Mouse (Mus musculus) kidney, postnatal 36 days (tissue): ENCODE measurements at regions not wholly inside any gene's neighbourhood (a gene's known extent, or its start where the extent isn't known, plus 50 kb on each side); places are given as distances from the start of the nearest gene placed in this dataset.
"Not testable (repeated sequence)": the region's sequence is repeated elsewhere in the genome, so short reads cannot be mapped to it uniquely, and the experiment has no call there.

Experiments
- DNase-seq, 2 experiments: peaks; one replicate each; pipeline ENCODE4 v3.0.0; 2021 to 2022; ENCODE audit warnings: mixed read lengths in 2 of 2

DNA sequence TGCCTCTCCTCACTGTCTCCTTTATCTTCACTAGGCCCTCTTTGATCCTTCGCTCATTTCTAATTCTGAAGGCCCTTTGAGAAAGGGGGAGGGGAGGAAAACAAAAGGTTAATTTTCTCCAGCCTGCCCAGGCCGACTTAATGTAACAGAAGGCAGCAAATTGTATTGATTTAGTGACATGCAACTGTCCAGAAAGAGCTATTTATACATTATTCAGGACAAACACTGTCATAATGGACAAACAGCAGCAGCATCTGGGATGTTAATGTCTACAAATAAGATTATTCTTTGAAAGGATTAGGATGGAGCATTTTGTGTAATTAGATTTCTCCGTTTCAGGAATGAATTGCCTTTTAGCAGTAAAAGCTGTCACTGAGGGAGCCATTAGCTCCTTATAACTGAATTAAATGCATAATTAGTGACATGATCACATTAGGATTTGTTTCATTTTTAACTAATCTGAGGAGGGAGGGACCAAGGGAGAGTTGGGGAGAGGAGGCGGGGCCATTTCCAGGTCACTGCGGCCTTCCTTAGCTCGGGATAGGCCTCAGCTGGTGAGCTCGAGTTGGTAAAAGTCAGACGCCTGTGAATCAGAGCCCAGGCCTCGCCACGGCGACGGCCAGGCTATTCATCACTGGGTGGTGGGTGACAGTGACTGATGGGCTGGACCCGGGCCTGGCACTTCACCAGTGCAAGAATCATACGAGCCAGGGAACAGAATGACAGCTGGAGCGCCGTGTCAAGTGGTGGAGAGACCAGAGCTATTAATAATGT, 167.7 kb downstream of the Nkx6-1 start:
- no peak for DNase-seq

DNA sequence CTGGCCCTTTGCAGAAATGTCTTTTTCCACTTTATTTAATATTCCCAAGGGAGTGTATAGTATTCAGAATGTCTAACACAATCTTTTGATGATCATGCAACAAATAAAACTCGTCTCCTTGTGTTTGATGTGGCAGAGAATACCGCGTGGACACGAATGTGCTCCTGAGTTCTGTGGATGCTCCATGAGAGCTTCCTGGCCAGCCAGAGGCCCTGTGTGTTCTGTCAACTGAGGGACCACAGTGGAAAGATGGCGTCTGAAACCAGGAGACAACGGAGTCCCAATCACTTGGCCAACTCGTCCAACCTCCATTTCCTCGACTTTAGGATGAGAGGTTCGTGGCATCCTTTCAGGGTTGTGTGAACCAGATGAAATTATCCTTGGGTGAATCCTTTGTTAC, 168.6 kb downstream of the Nkx6-1 start:
- no peak for DNase-seq

DNA sequence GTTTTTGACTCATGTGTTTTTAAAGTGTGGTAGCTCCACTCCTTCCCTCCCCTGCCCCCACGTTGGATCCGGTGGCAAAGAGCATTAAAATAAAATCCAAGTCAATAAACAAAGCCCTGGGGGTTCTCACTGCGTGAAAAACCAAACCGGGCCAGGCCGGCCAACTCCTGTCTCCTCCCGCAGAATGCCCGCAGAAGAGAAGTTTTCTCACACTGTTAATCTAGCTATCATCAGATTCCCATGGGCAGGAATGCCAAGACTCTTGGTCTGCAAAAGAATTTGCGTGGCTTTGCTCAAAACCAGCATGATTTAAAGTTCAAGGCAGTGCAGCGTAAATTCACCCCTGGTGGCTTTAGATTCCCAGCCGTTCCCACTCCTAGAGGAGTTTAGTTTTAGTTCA, 219.0 kb downstream of the Nkx6-1 start:
- no peak for DNase-seq

DNA sequence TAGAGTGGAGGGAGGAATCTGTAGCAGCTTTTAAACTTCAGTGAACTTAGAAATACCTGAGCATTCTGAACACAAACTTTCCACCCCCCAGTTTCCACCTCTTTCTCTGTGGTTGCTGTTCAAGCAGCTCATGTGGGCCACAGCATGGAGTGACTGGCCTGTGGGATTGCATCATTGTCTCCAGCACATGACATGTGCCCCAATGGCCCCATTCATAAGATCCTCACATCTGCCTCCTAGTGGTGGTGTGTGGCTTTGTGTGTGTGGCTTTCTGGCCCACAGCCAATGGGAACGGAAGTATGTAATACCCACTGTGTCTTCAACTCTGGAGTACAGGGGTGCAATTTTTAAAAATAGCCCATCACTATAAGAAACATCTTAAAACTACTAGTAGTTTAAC, 223.0 kb downstream of the Nkx6-1 start:
- peak in 1 of 2 experiments; percentile 13 for DNase-seq

DNA sequence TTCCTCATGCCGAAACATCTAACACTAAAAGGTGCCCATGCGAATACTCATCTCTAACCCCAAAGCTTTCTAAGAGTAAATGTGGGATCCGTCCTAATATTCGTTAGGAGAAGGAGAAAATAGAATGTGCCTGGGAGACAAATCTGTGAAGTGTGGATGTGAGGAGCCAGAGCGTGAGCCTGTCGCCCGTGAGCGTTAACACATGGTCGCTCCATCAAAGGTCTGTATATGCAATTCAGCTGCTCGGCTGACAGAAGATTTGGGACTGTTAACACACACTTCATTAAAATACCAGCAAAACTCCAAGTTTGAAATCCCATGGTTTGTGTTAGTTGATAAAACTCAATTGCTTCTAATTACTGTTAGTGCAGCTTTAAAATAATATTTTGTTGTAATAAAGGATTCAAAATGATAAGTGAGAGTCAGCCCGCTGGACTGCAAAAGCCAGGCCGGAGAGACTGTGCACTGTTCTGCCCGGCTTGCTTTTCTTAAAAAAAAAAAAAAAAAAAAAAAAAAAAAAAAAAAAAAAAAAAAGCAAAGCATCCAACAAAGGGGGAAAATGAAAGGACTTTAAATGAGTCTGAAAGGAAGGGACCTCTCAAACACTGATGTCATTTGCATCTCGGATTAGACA, 227.0 kb downstream of the Nkx6-1 start:
- DNase-seq: no peak

DNA sequence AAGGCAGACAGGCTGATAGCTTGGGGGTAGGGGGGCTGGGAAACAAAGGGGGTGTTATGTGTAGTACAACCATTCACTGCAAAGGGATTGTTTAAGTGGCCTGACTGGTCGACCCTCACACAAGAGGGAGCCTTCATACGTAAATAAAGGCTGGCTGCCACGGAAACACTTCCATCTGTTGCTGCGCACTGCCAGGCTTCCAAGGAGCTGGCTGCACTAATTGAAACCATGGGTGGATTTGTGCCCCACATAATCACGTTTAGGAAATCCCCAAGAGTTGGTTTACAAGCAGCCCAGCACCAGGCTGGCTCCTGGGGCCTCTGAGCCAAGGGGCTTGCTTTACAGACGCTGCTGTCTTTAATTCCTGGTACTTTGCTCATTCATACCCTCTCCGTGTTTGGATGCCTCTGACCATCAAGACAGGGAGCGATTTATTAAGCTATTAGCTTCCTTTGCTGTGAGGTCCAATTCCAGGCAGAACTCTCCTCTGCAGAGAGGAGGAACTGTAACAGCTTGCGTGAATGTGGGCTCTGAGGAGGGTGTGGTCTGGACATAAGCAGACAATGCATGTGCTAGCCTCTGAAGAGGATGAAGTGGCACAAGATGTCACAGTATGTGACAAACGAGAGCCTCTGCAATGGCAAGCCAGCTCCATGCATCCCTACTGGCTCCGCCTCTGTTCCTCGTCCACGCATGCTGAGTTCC, 238.6 kb downstream of the Nkx6-1 start:
- no peak for DNase-seq

DNA sequence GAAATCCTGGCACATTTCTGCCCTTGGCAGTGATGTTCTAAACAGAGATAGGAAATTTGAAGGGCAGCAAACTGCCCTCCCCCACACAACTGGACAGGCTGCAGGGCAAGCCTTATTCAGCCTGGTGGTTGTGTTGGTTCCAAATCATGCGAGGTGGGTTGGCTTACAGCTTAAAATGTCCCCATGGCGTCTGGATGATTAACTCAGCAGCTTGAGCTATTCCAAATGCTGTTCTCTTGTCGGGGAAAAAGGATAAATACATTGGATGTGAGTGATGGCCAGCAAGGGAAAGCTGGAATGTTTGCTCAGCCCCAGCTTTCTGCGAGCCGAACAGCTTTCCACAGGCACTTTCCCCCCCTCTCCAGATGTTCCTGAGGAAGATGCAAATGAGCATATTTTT, 280.5 kb downstream of the Nkx6-1 start:
- DNase-seq: no peak

DNA sequence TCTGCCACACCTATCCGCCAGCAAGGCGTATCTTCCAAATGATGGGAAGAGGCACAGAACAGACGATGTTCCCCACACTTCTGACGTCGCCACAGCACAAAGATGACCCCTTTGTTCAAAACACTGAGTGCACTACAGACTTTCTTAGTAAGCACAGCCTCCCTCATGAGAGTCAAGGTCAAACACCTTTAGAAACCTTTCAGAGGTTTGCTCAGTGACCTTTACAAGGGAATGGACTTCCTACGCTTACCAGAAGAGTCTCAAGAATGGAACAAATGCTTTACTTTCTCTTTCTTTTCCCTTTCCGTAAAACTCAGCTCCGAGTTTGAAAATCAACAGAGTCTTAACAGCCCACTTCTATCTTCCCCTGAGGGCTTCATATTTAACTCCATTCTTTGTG, 283.4 kb downstream of the Nkx6-1 start:
- DNase-seq: no peak

DNA sequence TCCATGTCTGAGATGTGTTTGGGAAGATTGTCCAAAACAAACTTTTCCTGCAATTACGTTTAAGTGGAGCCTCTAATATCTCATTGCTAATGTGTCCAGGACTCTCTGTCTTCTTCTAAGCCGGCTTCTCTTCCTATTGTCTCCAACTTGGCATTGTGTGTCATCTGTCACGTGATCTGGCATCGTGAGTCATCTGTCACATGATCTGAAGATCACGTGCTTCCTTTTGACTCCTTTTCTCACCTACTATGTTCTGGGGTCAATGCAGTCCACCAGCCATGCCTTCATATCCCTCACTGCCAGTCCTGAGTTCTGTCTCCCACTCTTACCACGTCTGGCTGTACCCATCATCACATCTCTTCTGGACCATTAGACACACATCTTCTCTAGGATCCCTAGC, 288.1 kb downstream of the Nkx6-1 start:
- no peak for DNase-seq

DNA sequence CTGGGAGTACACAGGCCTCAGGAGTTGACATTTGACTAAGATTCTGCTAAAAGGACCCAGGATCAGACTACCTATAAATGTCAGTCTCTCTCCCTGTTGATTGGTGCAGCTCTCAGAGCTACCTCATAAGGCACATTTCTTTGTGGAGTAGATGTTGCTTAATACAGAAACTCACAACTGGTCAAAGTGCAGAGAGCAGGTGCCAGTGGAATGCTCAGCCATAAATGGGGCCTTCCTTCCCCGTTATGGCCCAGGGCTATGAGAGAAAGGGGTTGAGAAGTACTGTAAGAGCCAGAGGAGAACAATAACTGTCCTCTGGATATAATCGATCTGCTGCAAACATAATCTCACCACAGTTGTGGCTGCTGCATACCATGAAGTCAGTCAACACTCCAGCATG, 290.7 kb downstream of the Nkx6-1 start:
- no peak for DNase-seq

DNA sequence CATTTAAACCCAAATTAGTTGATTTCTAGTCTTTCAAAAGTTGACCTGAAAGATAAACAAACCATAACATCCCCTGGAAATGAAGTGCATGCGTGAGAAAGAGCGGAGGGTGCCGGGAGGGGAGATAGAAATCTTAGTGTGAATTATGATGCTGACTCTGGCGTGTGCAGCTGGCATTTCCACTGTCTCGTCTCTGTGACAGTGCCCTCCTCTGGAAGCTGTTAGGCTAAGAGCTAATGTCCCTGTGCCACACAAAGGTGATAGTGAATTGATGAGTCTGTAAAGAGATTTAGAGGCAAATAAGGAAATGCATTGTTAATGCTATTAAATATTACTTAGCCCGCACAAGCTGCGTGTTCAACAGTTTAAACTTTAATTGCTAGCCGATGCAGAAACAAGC, 292.6 kb downstream of the Nkx6-1 start:
- no peak for DNase-seq

DNA sequence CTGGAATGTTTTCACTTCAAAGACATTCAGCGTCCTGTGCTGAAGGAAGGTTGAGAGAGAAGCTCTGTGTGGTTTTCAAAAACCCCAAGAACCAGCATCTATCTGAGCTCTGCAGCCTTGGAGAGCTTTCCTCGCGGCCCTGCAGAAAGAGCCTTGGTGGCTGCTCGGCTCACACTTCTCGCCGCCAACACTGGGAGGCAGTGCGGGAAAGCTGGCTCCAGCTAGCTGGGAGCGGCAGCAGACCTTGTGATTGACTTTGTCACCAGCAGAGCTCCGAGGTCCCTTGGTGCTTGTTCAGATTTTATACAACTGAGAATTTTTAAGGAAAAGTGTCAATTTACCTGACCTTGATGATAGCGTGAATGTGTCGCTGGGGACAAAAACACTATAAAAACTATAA, 299.4 kb downstream of the Nkx6-1 start:
- DNase-seq: peak; percentile 33 to 75

DNA sequence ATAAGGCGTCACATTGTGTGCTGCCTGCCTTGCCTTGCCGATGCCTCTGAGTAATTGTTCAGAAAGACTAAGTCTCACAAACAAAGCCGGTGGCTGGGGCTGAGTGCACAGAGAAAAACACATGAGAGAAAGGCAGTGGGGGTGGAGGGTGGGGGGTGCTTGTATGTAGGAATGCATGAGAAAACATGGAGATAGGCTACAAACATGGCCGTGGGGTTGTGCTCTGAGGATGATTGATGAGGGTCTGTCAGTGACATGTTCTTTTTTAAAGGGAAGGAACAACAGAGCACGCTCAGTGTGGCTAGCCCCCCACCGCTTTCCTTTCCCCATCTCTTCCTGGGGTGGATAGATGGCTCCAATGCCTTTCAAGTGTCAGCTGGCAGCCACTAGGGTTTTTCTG, 304.8 kb downstream of the Nkx6-1 start:
- DNase-seq: no peak

DNA sequence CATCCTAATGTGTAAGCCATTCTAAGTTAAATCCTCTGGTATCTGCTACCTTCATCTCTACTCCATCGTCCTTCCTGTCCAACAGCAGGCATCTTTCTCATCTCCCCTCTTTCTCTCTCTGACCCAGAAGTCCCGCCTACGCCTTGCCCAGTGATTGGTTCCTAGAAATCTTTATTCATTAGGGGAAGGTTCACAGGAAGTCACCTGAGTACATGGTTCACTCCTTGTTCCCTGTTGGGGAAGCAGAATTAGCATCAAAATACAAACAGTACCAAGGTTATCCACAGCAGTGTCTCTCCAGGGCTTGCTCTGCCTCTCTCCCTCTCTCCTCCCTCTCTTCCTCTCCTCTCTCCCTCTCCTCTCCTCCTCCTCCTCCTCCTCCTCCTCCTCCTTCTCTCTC, 319.4 kb downstream of the Nkx6-1 start:
- DNase-seq: no peak

DNA sequence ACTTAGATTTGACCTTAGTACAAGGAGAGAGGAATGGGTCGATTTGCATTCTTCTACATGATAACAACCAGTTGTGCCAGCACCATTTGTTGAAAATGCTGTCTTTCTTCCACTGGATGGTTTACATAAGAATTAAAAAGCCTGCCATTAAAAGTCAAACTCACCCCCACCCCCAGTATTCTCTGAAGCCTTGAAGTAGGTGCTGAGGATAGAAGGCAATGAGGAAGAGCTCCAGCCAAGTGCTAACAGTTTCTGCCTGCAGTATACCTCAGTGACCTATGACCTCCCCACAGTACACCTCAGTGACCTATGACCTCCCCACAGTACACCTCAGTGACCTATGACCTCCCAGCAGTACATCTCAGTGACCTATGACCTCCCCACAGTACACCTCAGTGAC, 328.4 kb downstream of the Nkx6-1 start:
- DNase-seq: not testable (repeated sequence)

DNA sequence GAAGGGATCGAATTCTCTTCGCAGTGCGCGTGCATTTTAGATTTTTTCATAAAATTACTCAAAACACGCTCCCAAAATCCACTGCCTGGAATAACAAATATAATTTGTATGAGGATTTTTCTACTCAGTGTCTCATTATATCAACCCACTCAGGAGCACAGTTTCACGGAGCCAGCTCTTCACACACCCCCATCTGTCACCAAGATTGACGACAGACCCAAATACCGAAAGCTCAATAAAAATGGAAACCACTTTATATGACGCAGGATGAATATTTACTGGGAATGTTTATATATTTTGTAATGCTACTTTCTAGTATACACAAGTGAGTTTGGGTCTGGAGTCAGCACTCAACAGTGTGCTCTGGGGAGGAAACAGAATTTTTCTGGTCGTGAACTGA, 333.0 kb downstream of the Nkx6-1 start:
- DNase-seq: no peak

DNA sequence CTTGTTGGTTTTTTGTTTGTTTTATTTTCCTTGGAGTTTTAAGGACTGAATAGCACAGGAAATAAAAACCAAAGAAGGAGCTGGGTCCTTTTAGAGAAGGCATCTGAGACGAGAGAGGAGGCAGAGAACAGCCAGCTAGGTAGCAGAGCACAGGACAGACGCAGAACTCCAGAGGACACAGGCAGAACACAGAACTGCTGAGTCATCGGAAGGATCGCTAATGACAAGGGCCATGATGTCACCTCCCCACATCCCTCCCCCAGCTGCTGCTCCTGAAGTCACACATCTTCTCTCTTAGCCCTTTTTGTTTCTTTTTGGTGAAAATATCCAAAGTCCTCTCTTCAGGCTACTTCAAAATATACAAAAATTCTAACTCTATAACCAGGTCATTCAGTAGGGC, 338.7 kb downstream of the Nkx6-1 start:
- DNase-seq: no peak

DNA sequence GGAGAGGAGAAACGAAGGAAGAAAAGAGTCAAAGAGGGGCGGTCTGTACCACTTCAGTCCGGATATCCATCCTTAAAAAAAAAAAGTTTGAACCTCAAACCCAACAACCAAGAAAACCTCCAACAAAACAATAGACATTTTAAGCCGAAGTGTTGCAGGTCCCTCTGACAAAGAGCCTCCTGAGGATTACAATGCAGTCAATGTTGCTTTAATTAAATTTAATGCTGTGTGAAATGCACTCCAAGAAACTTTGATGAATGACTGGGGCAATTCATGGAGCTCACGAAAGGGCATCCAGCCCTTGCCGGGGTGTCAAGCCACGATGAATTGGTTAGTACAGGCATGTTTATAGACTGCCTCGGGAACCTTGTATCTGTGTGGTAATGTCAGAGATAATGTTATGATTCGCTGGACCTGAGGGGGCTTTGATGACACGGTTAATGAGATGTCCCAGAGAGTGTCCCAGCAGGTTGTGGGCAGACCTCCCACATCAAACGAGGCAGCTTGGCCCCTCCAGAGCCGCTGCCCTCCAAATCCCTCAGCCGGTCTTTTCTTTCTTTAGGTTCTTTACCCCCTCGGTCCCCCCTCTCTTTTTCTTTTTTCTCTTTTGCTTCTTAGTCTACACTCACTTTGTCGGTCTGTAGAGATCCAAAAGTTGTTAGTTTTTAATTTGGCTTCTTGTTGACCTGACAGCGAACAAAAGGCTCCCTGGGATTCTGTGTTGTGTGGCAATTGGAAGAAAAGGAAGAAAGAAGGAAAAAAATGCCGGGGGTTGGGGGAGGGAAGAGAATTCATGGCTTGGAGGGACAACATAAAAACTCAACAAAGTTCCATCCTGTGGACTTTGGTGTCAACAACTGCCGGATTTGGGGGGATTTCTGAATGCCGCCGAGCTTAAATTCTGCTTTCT, 341.5 kb downstream of the Nkx6-1 start:
- DNase-seq: no peak

DNA sequence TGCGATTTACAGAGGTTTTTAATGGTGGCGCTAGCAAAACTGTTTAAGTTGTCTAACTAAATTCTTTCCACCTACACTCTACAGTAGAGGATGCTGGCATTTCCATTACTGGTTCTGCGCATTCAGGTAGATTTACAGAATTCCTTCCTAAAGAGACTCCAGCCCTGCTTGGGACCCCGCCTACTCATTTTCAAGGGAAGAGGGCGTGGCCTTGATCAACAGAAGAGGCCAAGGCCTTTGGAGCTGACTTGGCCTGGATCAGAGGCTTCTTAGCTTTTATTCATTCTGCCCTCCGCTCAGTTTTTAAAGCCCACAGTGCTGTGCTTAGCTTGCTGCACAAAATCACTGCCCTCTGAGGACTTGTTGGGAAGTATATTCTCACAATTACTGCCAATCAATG, 364.8 kb downstream of the Nkx6-1 start:
- no peak for DNase-seq

DNA sequence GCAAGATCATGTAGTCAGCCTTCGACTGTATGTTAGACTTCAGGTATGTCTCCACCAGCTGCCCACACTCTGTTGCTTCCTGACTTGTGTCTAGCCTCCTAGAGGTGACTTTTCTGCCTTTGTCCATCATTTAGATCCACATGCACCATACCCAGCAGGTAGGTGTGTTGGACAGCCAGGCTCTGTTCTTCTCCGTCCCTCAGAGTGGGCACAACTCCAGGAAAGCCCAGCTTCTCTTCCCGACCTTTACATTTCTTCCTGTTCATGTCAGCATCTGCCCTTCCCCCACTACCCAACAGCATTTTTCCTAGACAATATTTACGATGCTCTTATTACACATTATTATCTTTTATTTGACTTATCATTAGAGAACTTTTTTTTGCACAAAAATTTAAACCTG, 366.4 kb downstream of the Nkx6-1 start:
- no peak for DNase-seq

DNA sequence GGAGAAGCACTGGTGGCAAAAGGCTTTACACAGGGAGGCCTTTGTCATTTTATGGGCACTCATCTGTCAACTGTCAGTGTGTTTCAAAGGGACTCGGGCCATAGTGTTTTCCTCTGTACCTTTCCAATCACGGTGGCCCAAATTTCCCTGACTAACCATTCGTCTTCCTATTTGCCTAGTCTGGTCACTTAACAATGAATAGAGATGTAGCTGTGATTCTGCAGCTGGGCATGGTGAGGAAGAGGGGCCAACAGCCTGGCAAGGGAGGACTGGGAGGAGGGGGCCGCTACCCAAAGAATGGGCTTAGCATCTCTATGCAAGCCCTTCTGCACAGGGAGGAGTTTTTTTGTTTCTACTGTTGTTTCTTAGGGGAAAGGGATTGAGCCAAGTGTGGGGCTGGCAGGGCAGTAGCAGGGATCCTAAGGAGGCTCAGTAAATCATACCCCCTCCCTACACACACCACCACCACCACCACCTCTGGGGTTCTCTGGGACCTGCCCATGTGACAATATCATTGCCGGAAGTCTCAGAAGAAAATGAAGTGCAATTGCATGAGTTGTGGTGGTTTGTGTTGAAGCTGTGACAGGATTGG, 367.2 kb downstream of the Nkx6-1 start:
- DNase-seq: no peak

DNA sequence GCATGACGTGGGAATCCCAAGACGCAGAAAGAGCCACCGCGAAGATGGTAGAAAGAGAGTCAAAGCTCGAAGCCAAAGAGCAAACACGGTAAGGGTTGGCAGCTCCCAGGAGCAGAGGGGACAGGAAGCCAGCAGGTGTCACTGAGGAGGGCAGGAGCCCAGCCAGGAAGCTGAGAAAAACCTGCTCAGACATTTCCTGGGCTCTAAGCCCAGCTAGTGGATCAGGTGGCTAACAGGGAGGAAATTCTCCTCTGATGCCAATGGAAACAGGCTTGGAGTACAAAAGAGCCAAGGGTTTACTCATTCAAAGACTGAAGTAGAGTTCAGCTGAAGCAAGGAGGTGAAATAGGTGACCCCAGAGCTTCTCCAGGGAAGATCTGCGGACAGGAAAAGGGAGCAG, 368.9 kb downstream of the Nkx6-1 start:
- DNase-seq: no peak

DNA sequence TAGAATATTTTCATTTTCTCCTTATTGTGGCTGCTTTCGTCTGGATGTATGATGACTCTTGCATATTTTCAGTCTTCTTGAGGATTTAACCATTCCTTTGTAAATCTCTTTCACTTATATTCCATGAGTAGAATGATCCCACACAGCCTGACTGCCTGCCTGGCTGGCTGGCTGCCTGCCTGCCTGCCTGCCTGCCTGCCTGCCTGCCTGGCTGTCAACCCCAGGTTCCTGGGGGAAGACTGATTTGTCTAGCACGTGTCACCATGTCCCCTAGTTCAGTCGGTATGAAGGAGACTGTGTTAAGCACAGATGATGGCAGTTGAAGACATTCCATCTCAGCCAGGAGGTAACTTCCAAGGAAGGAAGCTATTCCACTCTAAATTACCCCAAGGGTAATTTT, 370.8 kb downstream of the Nkx6-1 start:
- DNase-seq: no peak
